Mouse (Mus musculus): Measurements from ENCODE around the gene Inpp4b.

Inpp4b gene

GRCm38 (mm10) chr8:81578951-81579350 is 236.6 kb downstream of the Inpp4b start:
- DNase-seq (ENCODE audit: low spot score in 2 of 2) = no peak

GRCm38 (mm10) chr8:81581817-81582437 is 239.6 kb downstream of the Inpp4b start:
- no peak for DNase-seq (ENCODE audit: low spot score in 2 of 2)

- no peak for DNase-seq (ENCODE audit: low spot score in 2 of 2)
Measured at GRCm38 (mm10) chr8:81582906-81583305, 240.6 kb downstream of the Inpp4b start.

- DNase-seq (ENCODE audit: low spot score in 2 of 2) = no peak
Measured at GRCm38 (mm10) chr8:81586783-81587182, 244.4 kb downstream of the Inpp4b start.

- no peak for DNase-seq (ENCODE audit: low spot score in 2 of 2)
Measured at GRCm38 (mm10) chr8:81594134-81594714, 251.9 kb downstream of the Inpp4b start.

GRCm38 (mm10) chr8:81599209-81599608 is 256.9 kb downstream of the Inpp4b start:
- DNase-seq (ENCODE audit: low spot score in 2 of 2) = no peak

GRCm38 (mm10) chr8:81601136-81601535 is 258.8 kb downstream of the Inpp4b start:
- no peak for DNase-seq (ENCODE audit: low spot score in 2 of 2)

GRCm38 (mm10) chr8:81608082-81608481 is 265.7 kb downstream of the Inpp4b start:
- no peak for DNase-seq (ENCODE audit: low spot score in 2 of 2)

GRCm38 (mm10) chr8:81609064-81609463 is 266.7 kb downstream of the Inpp4b start:
- no peak for DNase-seq (ENCODE audit: low spot score in 2 of 2)

GRCm38 (mm10) chr8:81612611-81613010 is 270.3 kb downstream of the Inpp4b start:
- DNase-seq (ENCODE audit: low spot score in 2 of 2) = no peak

- no peak for DNase-seq (ENCODE audit: low spot score in 2 of 2)
Measured at GRCm38 (mm10) chr8:81614135-81614534, 271.8 kb downstream of the Inpp4b start.

- no peak for DNase-seq (ENCODE audit: low spot score in 2 of 2)
Measured at GRCm38 (mm10) chr8:81614605-81615004, 272.2 kb downstream of the Inpp4b start.

- DNase-seq (ENCODE audit: low spot score in 2 of 2) = no peak
Measured at GRCm38 (mm10) chr8:81615552-81615951, 273.2 kb downstream of the Inpp4b start.

- DNase-seq (ENCODE audit: low spot score in 2 of 2) = no peak
Measured at GRCm38 (mm10) chr8:81618918-81619317, 276.6 kb downstream of the Inpp4b start.

- no peak for DNase-seq (ENCODE audit: low spot score in 2 of 2)
Measured at GRCm38 (mm10) chr8:81635015-81635414, 292.7 kb downstream of the Inpp4b start.

GRCm38 (mm10) chr8:81635912-81636583 is 293.7 kb downstream of the Inpp4b start:
- no peak for DNase-seq (ENCODE audit: low spot score in 2 of 2)

- DNase-seq (ENCODE audit: low spot score in 2 of 2) = no peak
Measured at GRCm38 (mm10) chr8:81638478-81638877, 296.1 kb downstream of the Inpp4b start.

GRCm38 (mm10) chr8:81639820-81640219 is 297.5 kb downstream of the Inpp4b start:
- no peak for DNase-seq (ENCODE audit: low spot score in 2 of 2)

- DNase-seq (ENCODE audit: low spot score in 2 of 2) = no peak
Measured at GRCm38 (mm10) chr8:81643030-81643429, 300.7 kb downstream of the Inpp4b start.

- no peak for DNase-seq (ENCODE audit: low spot score in 2 of 2)
Measured at GRCm38 (mm10) chr8:81692167-81692566, 349.8 kb downstream of the Inpp4b start.

GRCm38 (mm10) chr8:81694893-81695292 is 352.5 kb downstream of the Inpp4b start:
- DNase-seq (ENCODE audit: low spot score in 2 of 2) = no peak

GRCm38 (mm10) chr8:81702038-81702437 is 359.7 kb downstream of the Inpp4b start:
- no peak for DNase-seq (ENCODE audit: low spot score in 2 of 2)

Measured in spleen, postnatal 14 days (tissue).